Mouse (Mus musculus) kidney, postnatal 0 days (tissue): Measurements from ENCODE around the gene Mrpl48. TPM values are rescaled to one million over a fixed set of nuclear protein-coding genes. Genes with fewer than 3 reads are reported as not detected.

ENCODE experiments used
- ATAC-seq: fragments of 200-750 bp; cut with Nextera tagmentation; replicated peaks from 2 replicates; pipeline ENCODE4 v1.8.0; 2017; ENCODE audit warnings: low read depth, moderate number of reproducible peaks, moderate TSS enrichment, moderate library complexity; ENCODE audit not compliant: low FRiP score
- DNase-seq: peaks from one replicate; pipeline ENCODE4 v3.0.0-alpha.2; 2016; ENCODE audit warnings: low spot score
- H3K27ac ChIP-seq: fragments of 300-500 bp; sonication (generic); 2 replicates; pipeline ENCODE4 v1.5.1; 2014; ENCODE audit warnings: mild to moderate bottlenecking
- H3K27me3 ChIP-seq: fragments of 300-500 bp; sonication (generic); 2 replicates; pipeline ENCODE4 v1.6.1; 2014; ENCODE audit warnings: low read length, mixed read lengths; ENCODE audit not compliant: insufficient read depth
- H3K36me3 ChIP-seq: fragments of 300-500 bp; sonication (generic); 2 replicates; pipeline ENCODE4 v1.6.1; 2014; ENCODE audit warnings: low read length, mixed read lengths; ENCODE audit not compliant: insufficient read depth
- H3K4me1 ChIP-seq: fragments of 300-500 bp; sonication (generic); replicated peaks from 2 replicates; pipeline ENCODE4 v1.6.1; 2014; ENCODE audit warnings: antibody characterized with exemption, low read length, mixed read lengths; ENCODE audit not compliant: insufficient read depth
- H3K4me2 ChIP-seq: fragments of 300-500 bp; sonication (generic); 2 replicates; pipeline ENCODE4 v1.6.1; 2014; ENCODE audit warnings: mild to moderate bottlenecking, low read length, moderate library complexity, mixed read lengths
- H3K4me3 ChIP-seq: fragments of 300-500 bp; sonication (generic); replicated peaks from 2 replicates; pipeline ENCODE4 v1.5.1; 2014; ENCODE audit warnings: low read depth, low read length
- H3K9ac ChIP-seq: fragments of 300-500 bp; sonication (generic); 2 replicates; pipeline ENCODE4 v1.6.1; 2014; ENCODE audit warnings: low read depth, low read length
- H3K9me3 ChIP-seq: fragments of 300-500 bp; sonication (generic); replicated peaks from 2 replicates; pipeline ENCODE4 v1.6.1; 2016; ENCODE audit warnings: low read length, inconsistent platforms, mixed read lengths
- CTCF ChIP-seq: IDR thresholded peaks from 2 replicates; pipeline ENCODE4 v1.5.1; 2016; ENCODE audit warnings: antibody characterized with exemption, low read depth, mild to moderate bottlenecking, moderate library complexity
- WGBS: fragments of 180-500 bp; shearing (Covaris S2); extraction: QIAGEN DNeasy Blood & Tissue Kit; methylation state at CpG from one replicate; pipeline ENCODE4 v1.1.7; 2014; 5-methylcytosine and 5-hydroxymethylcytosine counted together
- polyA plus RNA-seq: library from polyadenylated mRNA; unstranded; fragments of >200 nt; fragmentation: Nextera tagmentation; extraction: Ambion mirVana; gene quantifications from 2 replicates; pipeline ENCODE4 v1.2.1, GENCODE M21; 2015

Gene Mrpl48
- polyA plus RNA-seq, 1 experiment from 2014 or later, result 107 TPM

DNA sequence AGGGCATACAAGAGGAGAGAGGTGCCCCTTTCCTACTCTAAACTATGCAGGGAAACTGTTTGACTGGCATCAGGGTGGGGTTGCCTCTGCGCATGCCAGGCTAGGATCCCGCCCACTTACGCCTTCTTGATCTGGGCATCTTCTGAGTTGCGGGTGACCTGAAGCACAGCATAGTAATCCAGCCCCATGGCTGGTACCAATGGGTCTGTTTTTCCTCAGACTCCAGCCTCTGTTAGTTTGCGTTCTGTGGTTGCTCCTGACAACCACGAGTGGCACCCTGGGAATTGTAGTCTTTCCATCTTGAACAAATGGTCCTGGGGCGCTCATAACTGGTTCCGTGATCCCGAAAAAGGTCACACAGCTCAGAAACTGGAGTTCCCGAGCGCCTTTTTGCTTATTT lies 93.5 kb downstream of the Mrpl48 start, which contains the start of gene Dnajb13:
Dnajb13 (minus strand) TSS at position 388 of the 400 bp plus-strand sequence.
- no peaks in the 10 kb centered on the region for H3K9me3 ChIP-seq
- H3K36me3 ChIP-seq, result no peaks in the 10 kb centered on the region
- no peak within 1 kb of the TSS for H3K9ac ChIP-seq
- H3K27me3 ChIP-seq, result no peaks in the 10 kb centered on the region
- no peak for TF ChIP-seq CTCF
- no peak for ATAC-seq
- WGBS, result 52% methylated on average over 11 of the region's 11 CpGs
- no peak within 1 kb of the TSS for H3K27ac ChIP-seq
- no peak within 1 kb of the TSS for H3K4me3 ChIP-seq
- DNase-seq, result no peak
- H3K4me2 ChIP-seq, result 0 out of 2 replicates have a peak within 1 kb of the TSS, but pooled peaks have one; percentile 8
- no peaks in the 10 kb centered on the region for H3K4me1 ChIP-seq

DNA sequence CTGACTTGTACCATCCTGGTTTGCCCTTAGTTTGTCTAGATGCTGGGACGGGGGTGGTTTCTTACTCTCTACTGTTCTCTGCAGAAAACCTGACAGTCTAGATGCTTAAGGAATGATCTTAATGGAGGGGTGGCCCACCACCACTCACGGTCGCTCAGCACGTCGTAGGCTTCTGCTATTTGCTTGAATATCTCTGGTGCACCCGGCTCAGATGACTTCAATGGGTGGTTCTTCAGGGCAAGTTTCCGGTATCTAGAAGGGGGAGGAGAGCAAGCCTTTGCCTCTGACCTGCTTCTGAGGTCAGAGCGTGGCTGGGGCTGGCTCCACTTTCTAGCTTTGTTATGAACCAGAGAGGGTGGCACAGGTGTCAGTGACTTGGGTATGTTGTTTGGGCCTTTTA lies 96.5 kb downstream of the Mrpl48 start:
- no peaks in the 10 kb centered on the region for H3K27me3 ChIP-seq
- WGBS, result 51% methylated on average over 8 of the region's 8 CpGs
- H3K9me3 ChIP-seq, result no peaks in the 10 kb centered on the region
- no peak for DNase-seq
- no peak overlapping the region for H3K9ac ChIP-seq
- no peak for ATAC-seq
- TF ChIP-seq CTCF, result no peak
- no peak overlapping the region for H3K4me2 ChIP-seq
- H3K4me3 ChIP-seq, result no peak overlapping the region
- H3K4me1 ChIP-seq, result no peaks in the 10 kb centered on the region
- H3K27ac ChIP-seq, result no peak overlapping the region
- no peaks in the 10 kb centered on the region for H3K36me3 ChIP-seq

DNA sequence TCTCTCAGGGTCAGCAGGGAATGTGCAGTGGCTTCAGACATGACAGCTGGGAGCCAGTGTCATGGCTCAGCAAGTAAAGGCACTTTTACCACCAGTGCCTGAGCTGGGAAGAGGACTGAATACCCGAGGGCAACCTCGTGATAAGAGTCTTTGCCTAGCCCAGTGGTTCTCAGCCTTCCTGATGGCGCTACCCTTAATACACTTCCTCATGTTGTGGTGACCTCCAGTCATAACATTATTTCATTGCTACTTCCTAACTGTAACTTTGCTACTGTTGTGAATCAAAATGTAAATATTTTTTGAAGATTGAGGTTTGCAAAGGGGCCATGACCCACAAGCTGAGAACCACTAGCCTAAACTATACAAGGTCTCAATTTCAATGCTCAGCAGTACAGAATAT lies 99.4 kb downstream of the Mrpl48 start:
- Histone ChIP-seq H3K9ac (no peak overlapping the region), H3K9me3 (no peaks in the 10 kb centered on the region), H3K4me1 (no peaks in the 10 kb centered on the region), H3K4me2 (no peak overlapping the region), H3K27me3 (no peaks in the 10 kb centered on the region), H3K27ac (no peak overlapping the region), H3K4me3 (no peak overlapping the region), H3K36me3 (no peaks in the 10 kb centered on the region)
- no peak for DNase-seq
- no peak for TF ChIP-seq CTCF
- ATAC-seq, result no peak
- 45% methylated on average over 3 of the region's 3 CpGs for WGBS

DNA sequence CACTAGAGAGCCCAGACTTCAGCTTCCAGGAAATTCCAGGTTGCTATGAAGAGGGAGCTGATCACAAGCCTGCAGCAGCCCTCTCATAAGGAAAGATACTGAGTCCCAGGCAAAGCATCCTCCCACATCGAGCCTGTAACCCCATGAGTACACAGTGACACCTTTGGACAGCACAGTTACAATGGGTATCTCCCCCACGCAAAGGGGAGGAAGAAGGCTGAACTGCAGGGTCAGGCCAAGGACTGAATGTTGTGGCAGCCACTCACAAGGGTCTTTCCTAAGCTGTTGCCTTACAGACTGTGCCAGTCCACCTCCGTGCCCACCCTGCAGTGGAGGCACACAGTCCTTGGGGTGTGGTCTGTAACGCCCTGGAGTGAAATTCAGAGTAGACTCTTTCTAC lies 101.6 kb downstream of the Mrpl48 start:
- H3K36me3 ChIP-seq, result no peaks in the 10 kb centered on the region
- 40% methylated on average over 4 of the region's 4 CpGs for WGBS
- H3K27ac ChIP-seq, result no peak overlapping the region
- TF ChIP-seq CTCF, result peak; percentile 22; the same call in 1 of the 2 replicates
- H3K27me3 ChIP-seq, result no peaks in the 10 kb centered on the region
- ATAC-seq, result no peak
- no peak overlapping the region for H3K9ac ChIP-seq
- H3K9me3 ChIP-seq, result no peaks in the 10 kb centered on the region
- DNase-seq, result peak; percentile 52
- no peak overlapping the region for H3K4me2 ChIP-seq
- H3K4me3 ChIP-seq, result no peak overlapping the region
- no peaks in the 10 kb centered on the region for H3K4me1 ChIP-seq

DNA sequence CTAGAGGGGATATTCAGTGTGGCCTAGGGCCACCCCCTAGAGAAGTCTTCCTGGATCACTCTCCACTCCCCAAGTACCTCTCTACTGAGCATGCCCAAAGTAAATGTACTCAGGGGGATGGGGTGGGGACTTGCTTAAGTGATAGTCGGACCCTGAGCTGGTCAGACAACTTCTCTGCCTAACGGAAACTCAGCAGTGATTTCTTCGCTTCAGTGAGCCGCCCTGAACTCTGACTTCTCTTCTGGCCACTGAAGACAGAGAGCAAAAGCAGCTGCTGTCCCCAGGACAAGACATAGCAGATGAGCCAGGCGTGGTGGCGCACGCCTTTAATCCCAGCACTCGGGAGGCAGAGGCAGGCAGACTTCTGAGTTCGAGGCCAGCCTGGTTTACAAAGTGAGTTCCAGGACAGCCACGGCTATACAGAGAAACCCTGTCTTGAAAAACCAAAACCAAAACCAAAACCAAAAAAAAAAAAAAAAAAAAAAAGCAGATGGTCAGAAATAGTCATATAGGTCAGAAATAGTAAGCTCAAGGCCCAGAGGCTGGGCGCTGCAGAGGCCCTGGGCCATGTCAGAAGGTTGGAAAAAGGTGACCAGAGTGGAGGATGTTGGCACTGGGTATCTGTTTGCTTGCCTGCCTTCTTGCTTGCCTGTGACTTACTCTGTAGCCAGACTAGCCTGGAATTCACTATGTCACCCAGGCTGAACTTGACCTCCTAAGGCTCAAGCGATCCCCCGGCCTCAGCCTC lies 103.2 kb downstream of the Mrpl48 start:
- ATAC-seq, result 0 out of 2 replicates have a peak, but pooled peaks have one; percentile 21
- Histone ChIP-seq H3K4me2 (no peak overlapping the region), H3K36me3 (0 out of 2 replicates have a peak, but pooled peaks cover 6% of the 10 kb centered on the region), H3K27ac (no peak overlapping the region), H3K9me3 (no peaks in the 10 kb centered on the region), H3K4me1 (no peaks in the 10 kb centered on the region), H3K27me3 (no peaks in the 10 kb centered on the region), H3K4me3 (no peak overlapping the region), H3K9ac (no peak overlapping the region)
- peak; percentile 54 for DNase-seq
- 61% methylated on average over 13 of the region's 13 CpGs for WGBS
- no peak for TF ChIP-seq CTCF

DNA sequence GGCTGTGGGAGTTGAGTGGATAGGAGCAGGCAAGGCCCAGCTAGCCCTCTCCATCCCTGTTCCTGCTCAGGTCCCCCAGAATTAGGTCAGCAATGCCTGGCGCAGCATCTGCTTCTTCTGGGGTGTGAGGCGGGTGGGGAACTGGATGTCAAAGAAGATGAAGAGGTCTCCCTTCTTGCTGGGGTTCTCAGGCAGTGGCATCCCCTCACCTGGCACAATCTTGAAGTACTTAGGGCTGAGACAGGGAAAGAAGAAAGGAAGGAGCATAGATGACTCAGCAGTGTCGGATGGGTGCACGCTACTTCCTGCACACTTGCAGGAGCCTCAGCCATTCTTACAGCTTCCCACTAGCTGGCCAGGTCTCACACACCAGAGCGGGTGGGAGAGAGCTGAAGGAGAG lies 105.0 kb downstream of the Mrpl48 start:
- Histone ChIP-seq H3K9me3 (no peaks in the 10 kb centered on the region), H3K4me2 (no peak overlapping the region), H3K27ac (no peak overlapping the region), H3K36me3 (peaks cover 24% of the 10 kb centered on the region; the same call in 1 of the 2 replicates), H3K4me3 (no peak overlapping the region), H3K9ac (no peak overlapping the region), H3K4me1 (no peaks in the 10 kb centered on the region), H3K27me3 (no peaks in the 10 kb centered on the region)
- DNase-seq (no peak), ATAC-seq (no peak)
- 80% methylated on average over 5 of the region's 5 CpGs for WGBS
- no peak for TF ChIP-seq CTCF
